Mouse (Mus musculus) liver, embryonic 15.5 days (tissue): ENCODE data around the gene Nsmce3. TPM values are rescaled to one million over a fixed set of nuclear protein-coding genes. Genes with fewer than 3 reads are reported as not detected.

Experiments used
- ATAC-seq: fragments of 200-750 bp; cut with Nextera tagmentation; 2 replicates; pipeline ENCODE4 v1.8.0; 2017; ENCODE audit warnings: moderate number of reproducible peaks, mild to moderate bottlenecking, moderate library complexity; ENCODE audit not compliant: insufficient read depth
- H3K27ac ChIP-seq: fragments of 300-500 bp; sonication (generic); replicated peaks from 2 replicates; pipeline ENCODE4 v1.5.1; 2015; ENCODE audit warnings: mild to moderate bottlenecking, inconsistent platforms
- H3K27me3 ChIP-seq: fragments of 300-500 bp; sonication (generic); 2 replicates; pipeline ENCODE4 v1.6.1; 2015; ENCODE audit warnings: mild to moderate bottlenecking, inconsistent platforms
- H3K36me3 ChIP-seq: fragments of 300-500 bp; sonication (generic); replicated peaks from 2 replicates; pipeline ENCODE4 v1.6.1; 2015; ENCODE audit warnings: moderate library complexity, mild to moderate bottlenecking, inconsistent platforms
- H3K4me1 ChIP-seq: fragments of 300-500 bp; sonication (generic); replicated peaks from 2 replicates; pipeline ENCODE4 v1.6.1; 2015; ENCODE audit warnings: inconsistent platforms
- H3K4me2 ChIP-seq: fragments of 300-500 bp; sonication (generic); 2 replicates; pipeline ENCODE4 v1.6.1; 2015; ENCODE audit warnings: moderate library complexity, mild to moderate bottlenecking, inconsistent platforms
- H3K4me3 ChIP-seq: fragments of 300-500 bp; sonication (generic); replicated peaks from 2 replicates; pipeline ENCODE4 v1.5.1; 2015; ENCODE audit warnings: mild to moderate bottlenecking, inconsistent platforms
- H3K9ac ChIP-seq: fragments of 300-500 bp; sonication (generic); 2 replicates; pipeline ENCODE4 v1.6.1; 2015; ENCODE audit warnings: moderate library complexity, mild to moderate bottlenecking, inconsistent platforms
- H3K9me3 ChIP-seq: fragments of 300-500 bp; sonication (generic); replicated peaks from 2 replicates; pipeline ENCODE4 v1.6.1; 2016; ENCODE audit warnings: inconsistent platforms
- WGBS: fragments of 180-500 bp; shearing (Covaris S2); methylation state at CpG from one replicate; pipeline ENCODE4 v1.1.7; 2015; ENCODE audit warnings: mixed read lengths; ENCODE audit not compliant: insufficient replicate concordance; 5-methylcytosine and 5-hydroxymethylcytosine counted together
- polyA plus RNA-seq: library from polyadenylated mRNA; unstranded; fragments of >200 nt; fragmentation: Nextera tagmentation; extraction: Ambion mirVana; gene quantifications from 2 replicates; pipeline ENCODE4 v1.2.1, GENCODE M21; 2015

Gene Nsmce3
- polyA plus RNA-seq, result 5.0 and 5.2 TPM in 2 replicates

- H3K27ac ChIP-seq, result peak within 1 kb of the TSS; percentile 91
- peak; percentile 94 for ATAC-seq
- under 1% methylated on average over 57 of the region's 57 CpGs for WGBS
- H3K9me3 ChIP-seq, result no peaks in the 10 kb centered on the region
- H3K4me2 ChIP-seq, result peak within 1 kb of the TSS; percentile 82
- no peaks in the 10 kb centered on the region for H3K27me3 ChIP-seq
- H3K4me3 ChIP-seq, result peak within 1 kb of the TSS; percentile 91
- H3K36me3 ChIP-seq, result no peaks in the 10 kb centered on the region
- H3K9ac ChIP-seq, result peak within 1 kb of the TSS; percentile 89
- peaks cover 24% of the 10 kb centered on the region for H3K4me1 ChIP-seq
These were observed at the start of gene Nsmce3 for GRCm38 (mm10) chr7:64872743-64873241. TSS of gene Nsmce3 (minus strand) at chr7:64872997.

DNA sequence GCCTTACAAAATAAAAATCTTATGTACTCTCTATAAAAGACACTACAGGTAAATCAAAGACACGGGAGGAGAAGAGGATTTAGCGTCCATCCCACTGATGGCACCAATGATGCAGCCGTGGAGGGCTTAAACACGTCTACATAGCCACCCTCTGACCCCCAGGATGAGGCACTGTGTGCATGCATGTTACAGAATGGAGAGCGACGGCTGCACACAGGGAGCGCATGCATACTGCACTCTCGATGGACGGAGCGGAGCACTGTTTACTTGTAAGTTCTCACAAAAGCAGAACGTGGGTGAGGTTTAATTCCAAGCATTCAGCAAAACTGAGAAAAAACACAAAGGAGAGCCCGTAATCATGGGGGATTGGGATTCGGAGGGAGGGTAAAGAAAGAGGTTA lies 48.4 kb upstream of the Nsmce3 start:
- Histone ChIP-seq H3K27me3 (no peaks in the 10 kb centered on the region), H3K4me1 (no peaks in the 10 kb centered on the region), H3K9ac (no peak overlapping the region), H3K9me3 (no peaks in the 10 kb centered on the region; the same call in 1 of the 2 replicates), H3K27ac (no peak overlapping the region), H3K4me2 (no peak overlapping the region), H3K36me3 (no peaks in the 10 kb centered on the region), H3K4me3 (no peak overlapping the region)
- no peak for ATAC-seq
- WGBS, result 76% methylated on average over 13 of the region's 13 CpGs

- no peak overlapping the region for H3K27ac ChIP-seq
- no peak overlapping the region for H3K9ac ChIP-seq
- no peaks in the 10 kb centered on the region for H3K27me3 ChIP-seq
- H3K4me2 ChIP-seq, result no peak overlapping the region
- no peaks in the 10 kb centered on the region for H3K4me1 ChIP-seq
- no peaks in the 10 kb centered on the region; the same call in 1 of the 2 replicates for H3K9me3 ChIP-seq
- H3K36me3 ChIP-seq, result no peaks in the 10 kb centered on the region
- no peak for ATAC-seq
- H3K4me3 ChIP-seq, result no peak overlapping the region
- WGBS, result 66% methylated on average over 5 of the region's 5 CpGs
These were observed 47.9 kb upstream of the Nsmce3 start for GRCm38 (mm10) chr7:64920735-64921134.

DNA sequence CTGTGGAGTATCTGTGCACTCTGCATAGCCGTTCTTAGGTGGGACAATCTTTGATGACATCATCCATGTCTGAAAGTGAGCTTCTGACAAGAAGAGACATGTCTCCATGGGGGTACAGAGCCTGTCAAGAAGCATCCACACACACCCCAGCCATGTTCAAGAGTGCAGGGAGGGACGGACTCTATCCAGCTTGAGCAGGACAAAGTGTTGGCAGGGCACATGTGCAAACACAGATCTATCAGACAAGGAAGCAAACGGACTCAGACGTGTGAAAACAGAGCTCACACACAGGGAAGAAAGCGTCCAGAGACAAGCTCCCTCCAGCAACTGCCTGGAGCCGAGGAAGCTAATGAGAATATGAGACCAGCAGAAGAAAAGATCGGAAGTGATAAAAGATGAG lies 43.9 kb upstream of the Nsmce3 start:
- Histone ChIP-seq H3K27me3 (no peaks in the 10 kb centered on the region), H3K9me3 (no peaks in the 10 kb centered on the region; the same call in 1 of the 2 replicates), H3K9ac (no peak overlapping the region), H3K4me2 (no peak overlapping the region), H3K36me3 (no peaks in the 10 kb centered on the region), H3K4me3 (no peak overlapping the region), H3K4me1 (no peaks in the 10 kb centered on the region), H3K27ac (no peak overlapping the region)
- ATAC-seq, result no peak
- whole genome bisulfite sequencing, result 44% methylated on average over 7 of the region's 7 CpGs

GRCm38 (mm10) chr7:64915121-64915520 lies 42.3 kb upstream of the Nsmce3 start:
- H3K27ac ChIP-seq, result no peak overlapping the region
- H3K9me3 ChIP-seq, result no peaks in the 10 kb centered on the region; the same call in 1 of the 2 replicates
- H3K27me3 ChIP-seq, result no peaks in the 10 kb centered on the region
- H3K4me3 ChIP-seq, result no peak overlapping the region
- no peak overlapping the region for H3K4me2 ChIP-seq
- no peak for ATAC-seq
- no peaks in the 10 kb centered on the region for H3K36me3 ChIP-seq
- 87% methylated on average over 2 of the region's 2 CpGs for WGBS
- H3K9ac ChIP-seq, result no peak overlapping the region
- H3K4me1 ChIP-seq, result no peaks in the 10 kb centered on the region

GRCm38 (mm10) chr7:64911945-64912344 lies 39.1 kb upstream of the Nsmce3 start:
- H3K36me3 ChIP-seq, result no peaks in the 10 kb centered on the region
- no peak overlapping the region for H3K4me2 ChIP-seq
- no peak for ATAC-seq
- H3K9me3 ChIP-seq, result no peaks in the 10 kb centered on the region
- H3K27ac ChIP-seq, result no peak overlapping the region
- H3K4me3 ChIP-seq, result no peak overlapping the region
- no peaks in the 10 kb centered on the region for H3K27me3 ChIP-seq
- H3K9ac ChIP-seq, result no peak overlapping the region
- H3K4me1 ChIP-seq, result no peaks in the 10 kb centered on the region
- WGBS, result 31% methylated on average over 2 of the region's 2 CpGs

DNA sequence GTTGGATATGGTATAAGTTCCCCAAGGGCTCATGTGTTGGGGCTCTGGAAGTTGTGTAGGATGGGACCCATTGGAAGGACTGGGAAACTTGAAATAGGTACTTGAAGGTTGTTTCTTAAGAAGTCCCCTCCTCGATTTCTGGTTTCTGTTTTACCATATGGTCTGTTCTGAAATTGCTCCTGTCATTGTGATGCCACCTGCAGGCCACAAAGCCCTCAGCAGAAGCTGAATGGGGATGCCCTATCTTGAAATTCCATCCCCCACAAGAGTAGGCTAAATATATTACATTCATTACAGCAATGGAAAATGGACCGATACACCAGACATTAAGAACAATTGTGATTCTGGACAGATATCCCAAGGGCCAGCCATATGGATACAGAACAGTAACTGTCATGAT lies 37.4 kb upstream of the Nsmce3 start:
- WGBS, result 51% methylated on average over 2 of the region's 2 CpGs
- H3K4me3 ChIP-seq, result no peak overlapping the region

GRCm38 (mm10) chr7:64906955-64907354 lies 34.2 kb upstream of the Nsmce3 start:
- no peaks in the 10 kb centered on the region for H3K9me3 ChIP-seq
- ATAC-seq, result no peak
- H3K27ac ChIP-seq, result no peak overlapping the region
- H3K27me3 ChIP-seq, result no peaks in the 10 kb centered on the region
- no peaks in the 10 kb centered on the region for H3K36me3 ChIP-seq
- H3K4me2 ChIP-seq, result no peak overlapping the region
- no peaks in the 10 kb centered on the region for H3K4me1 ChIP-seq
- no peak overlapping the region for H3K9ac ChIP-seq
- H3K4me3 ChIP-seq, result no peak overlapping the region
- WGBS, result 52% methylated on average over 5 of the region's 5 CpGs

More for the DNA sequence above, 37.4 kb upstream of the Nsmce3 start:
- Histone ChIP-seq H3K36me3 (no peaks in the 10 kb centered on the region), H3K27me3 (no peaks in the 10 kb centered on the region), H3K27ac (no peak overlapping the region), H3K4me2 (no peak overlapping the region), H3K4me1 (no peaks in the 10 kb centered on the region), H3K9me3 (no peaks in the 10 kb centered on the region), H3K9ac (no peak overlapping the region)
- no peak for ATAC-seq

DNA sequence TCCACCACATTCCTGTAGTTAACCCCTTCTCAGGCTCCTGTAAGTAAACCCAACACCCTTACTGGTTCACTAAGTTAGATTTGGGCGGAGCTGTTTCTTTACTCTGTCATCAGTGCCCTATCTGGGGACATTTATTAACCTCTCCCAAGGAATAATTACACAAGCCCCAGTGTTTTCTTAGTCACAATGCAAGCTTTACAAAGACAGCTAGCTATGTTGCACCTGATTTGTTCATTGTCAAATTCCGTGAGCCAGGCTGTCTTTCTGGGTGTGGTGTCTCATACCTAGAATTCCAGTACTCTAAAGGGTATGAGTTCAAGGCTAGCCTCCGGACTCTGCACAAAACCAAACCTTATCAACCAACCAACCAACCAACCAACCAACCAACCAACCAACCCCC lies 32.7 kb upstream of the Nsmce3 start:
- Histone ChIP-seq H3K9me3 (no peaks in the 10 kb centered on the region), H3K9ac (no peak overlapping the region), H3K4me2 (no peak overlapping the region), H3K36me3 (no peaks in the 10 kb centered on the region), H3K4me1 (no peaks in the 10 kb centered on the region), H3K4me3 (no peak overlapping the region), H3K27me3 (no peaks in the 10 kb centered on the region), H3K27ac (no peak overlapping the region)
- ATAC-seq, result no peak
- 56% methylated on average over 3 of the region's 3 CpGs for WGBS

GRCm38 (mm10) chr7:64900249-64900648 lies 27.5 kb upstream of the Nsmce3 start:
- H3K27ac ChIP-seq, result no peak overlapping the region
- no peak overlapping the region for H3K4me3 ChIP-seq
- no peak overlapping the region for H3K4me2 ChIP-seq
- H3K9me3 ChIP-seq, result no peaks in the 10 kb centered on the region
- H3K4me1 ChIP-seq, result no peaks in the 10 kb centered on the region
- no peak for ATAC-seq
- no peak overlapping the region for H3K9ac ChIP-seq
- H3K36me3 ChIP-seq, result no peaks in the 10 kb centered on the region
- no peaks in the 10 kb centered on the region for H3K27me3 ChIP-seq
- WGBS, result 53% methylated on average over 2 of the region's 2 CpGs

DNA sequence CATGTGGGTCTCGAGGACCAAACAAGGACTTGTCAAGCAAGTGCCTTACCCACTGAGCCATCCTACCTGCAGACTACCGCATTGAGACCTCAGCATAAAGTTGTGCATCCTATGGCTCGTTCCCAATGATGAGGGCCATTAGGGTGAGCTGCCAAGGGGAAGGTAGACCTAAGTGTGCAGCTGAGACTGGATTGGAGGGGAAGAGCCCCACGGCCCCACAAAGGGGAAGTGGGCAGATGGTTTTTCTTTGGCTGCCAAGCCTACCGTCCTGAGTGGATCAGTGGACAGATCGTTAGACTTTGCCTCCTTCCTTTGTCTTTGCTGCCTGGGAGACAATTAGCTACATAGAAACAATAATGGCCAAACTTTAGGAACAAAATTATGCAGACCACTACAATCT lies 23.8 kb upstream of the Nsmce3 start:
- H3K4me3 ChIP-seq, result no peak overlapping the region
- WGBS, result 43% methylated on average over 6 of the region's 6 CpGs
- no peaks in the 10 kb centered on the region for H3K27me3 ChIP-seq
- ATAC-seq, result no peak
- no peak overlapping the region for H3K27ac ChIP-seq
- no peak overlapping the region for H3K4me2 ChIP-seq
- H3K36me3 ChIP-seq, result no peaks in the 10 kb centered on the region
- H3K9ac ChIP-seq, result no peak overlapping the region
- H3K4me1 ChIP-seq, result no peaks in the 10 kb centered on the region
- no peaks in the 10 kb centered on the region for H3K9me3 ChIP-seq

GRCm38 (mm10) chr7:64895685-64896101 lies 22.9 kb upstream of the Nsmce3 start:
- Histone ChIP-seq H3K27me3 (no peaks in the 10 kb centered on the region), H3K9ac (no peak overlapping the region), H3K4me2 (no peak overlapping the region), H3K4me1 (no peaks in the 10 kb centered on the region), H3K4me3 (no peak overlapping the region), H3K27ac (no peak overlapping the region), H3K9me3 (no peaks in the 10 kb centered on the region), H3K36me3 (no peaks in the 10 kb centered on the region)
- no peak for ATAC-seq
- WGBS, result 45% methylated on average over 5 of the region's 5 CpGs
